Mouse (Mus musculus) kidney, adult 2 months (tissue): ENCODE results near the gene Olfr622.

Experiments used
- CTCF ChIP-seq: fragments of 200-500 bp; conservative IDR thresholded peaks from 2 replicates; pipeline ENCODE4 v1.5.1; 2011; ENCODE audit warnings: low read depth, mild to moderate bottlenecking, control low read depth, low read length, moderate library complexity, mixed read lengths; ENCODE audit not compliant: insufficient read depth, insufficient read length
- POLR2A ChIP-seq: fragments of 200-500 bp; IDR thresholded peaks from one replicate; pipeline ENCODE4 v1.6.1; 2011; ENCODE audit warnings: low read depth, low read length, control low read depth

GRCm38 (mm10) chr7:103671091-103671490, 28.6 kb upstream of the Olfr622 start, which contains the start of gene Olfr624:
- TF ChIP-seq POLR2A (no peak), CTCF (no peak)
